Mouse (Mus musculus): ENCODE results near the gene Fgd3.
A peak's percentile ranks its signal among the peaks of the same experiment; 100 is the strongest.

Fgd3 gene

DNA sequence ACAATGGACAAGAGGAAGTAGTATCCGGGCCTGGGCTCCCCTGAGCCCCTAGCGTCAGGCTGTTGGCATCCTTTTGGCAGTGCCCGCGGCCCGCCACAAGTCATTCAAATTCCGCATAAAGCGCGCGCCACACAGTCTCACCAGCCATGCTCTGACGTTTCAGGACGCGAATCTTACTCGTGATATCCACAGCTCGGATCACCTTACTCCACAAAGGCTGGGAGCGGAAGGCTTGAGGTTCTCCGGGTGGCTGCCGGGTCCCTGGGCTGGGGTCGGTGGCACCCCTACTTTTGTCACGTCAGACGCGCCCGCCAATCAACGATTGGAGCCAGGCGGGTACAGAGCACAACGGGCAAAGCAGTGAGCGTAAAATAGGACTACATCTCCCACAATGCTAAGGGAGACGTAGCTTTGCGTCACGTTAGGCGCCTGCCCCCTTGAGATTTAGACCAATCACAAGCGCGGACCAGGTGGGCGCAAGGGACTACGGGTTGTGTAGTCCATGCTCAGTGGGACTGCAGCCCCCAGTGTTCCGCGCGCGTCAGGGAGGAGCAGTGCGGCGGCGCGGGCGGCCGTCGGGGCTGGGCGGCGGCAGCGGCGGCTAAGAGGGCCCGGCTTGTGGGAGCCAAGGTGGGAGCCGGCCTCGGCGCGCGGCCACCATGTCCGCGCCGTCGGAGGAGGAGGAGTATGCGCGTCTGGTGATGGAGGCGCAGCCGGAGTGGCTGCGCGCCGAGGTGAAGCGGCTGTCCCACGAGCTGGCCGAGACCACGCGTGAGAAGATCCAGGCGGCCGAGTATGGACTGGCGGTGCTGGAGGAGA lies 21.1 kb upstream of the Fgd3 start, which contains the start of gene Bicd2:
Gene Bicd2, plus strand, starts transcription at position 574 of the 819 bp plus-strand sequence.
- DNase-seq = peak; percentile 94 to 97

DNA sequence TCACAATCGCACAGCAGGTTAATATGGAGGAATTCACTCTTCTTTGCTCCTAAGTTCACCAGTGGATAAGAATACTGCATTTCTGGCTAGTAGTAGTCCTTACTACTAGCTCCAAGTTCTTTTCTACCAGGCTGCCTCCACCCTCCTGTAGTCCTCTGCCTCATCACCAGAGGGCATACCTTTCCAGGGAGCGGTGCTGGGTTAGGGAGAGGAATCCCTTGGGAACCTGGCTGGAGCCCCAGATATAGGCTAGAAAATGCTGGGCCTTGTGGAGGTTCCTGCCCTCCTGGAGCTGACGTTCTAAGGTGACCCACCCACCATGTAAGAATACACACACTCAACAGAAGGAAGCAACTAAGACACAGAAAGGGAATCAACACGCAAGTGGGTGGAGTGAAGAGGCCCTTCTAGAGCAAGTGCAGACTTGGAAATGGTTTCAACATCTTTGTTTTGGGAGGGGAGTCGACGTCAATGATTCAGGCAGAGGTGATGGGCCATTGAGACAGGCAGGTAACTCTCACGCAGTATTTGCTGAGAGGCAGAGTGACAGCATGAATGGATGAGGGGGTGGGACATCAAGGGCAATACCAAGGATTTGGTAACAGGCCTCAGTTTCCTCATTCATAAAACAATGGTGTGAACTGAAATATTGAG lies 18.9 kb upstream of the Fgd3 start:
- peak; percentile 67 to 68 for DNase-seq

DNA sequence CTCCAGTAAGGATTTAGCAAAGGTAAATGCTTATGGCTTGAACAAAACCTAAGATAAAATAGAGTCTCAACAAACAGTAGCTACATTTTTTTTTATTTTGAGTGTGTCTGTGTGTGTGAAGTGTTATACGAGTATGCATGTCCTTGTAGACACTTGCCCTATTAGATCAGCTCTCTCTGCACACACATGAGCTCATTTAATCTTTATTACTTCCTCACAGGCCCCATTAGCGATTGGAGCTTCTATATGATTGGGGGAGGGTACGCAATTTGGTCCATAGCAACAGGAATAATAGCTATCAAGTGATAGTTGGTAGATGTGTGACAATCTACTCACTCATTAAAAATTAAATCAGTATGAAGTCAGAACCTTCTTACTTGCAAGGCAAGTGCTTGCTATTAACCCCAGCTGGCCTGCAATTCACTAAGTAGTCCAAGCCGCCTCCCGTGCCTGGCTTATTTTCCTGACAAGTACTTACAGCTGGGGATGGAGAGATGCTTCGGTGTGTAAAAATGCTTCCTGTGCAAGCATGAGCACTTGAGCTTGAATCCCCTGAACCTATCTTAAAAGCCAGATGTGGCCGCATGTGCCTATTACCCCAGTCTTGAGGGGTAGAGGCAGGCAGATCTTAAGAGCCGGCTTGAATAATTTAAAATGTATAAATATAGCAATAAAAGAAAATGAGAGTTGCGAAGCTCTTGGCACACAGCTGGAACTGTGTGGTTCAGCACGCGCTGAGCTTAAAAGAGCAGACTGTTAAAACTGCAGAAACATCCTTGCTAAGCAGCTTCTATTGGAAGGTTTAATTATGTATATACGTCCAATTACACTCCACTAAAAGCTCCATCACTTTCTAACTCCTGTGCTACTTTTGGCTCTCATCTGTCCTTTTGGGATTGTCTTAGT lies 15.2 kb upstream of the Fgd3 start:
- no peak for DNase-seq

DNA sequence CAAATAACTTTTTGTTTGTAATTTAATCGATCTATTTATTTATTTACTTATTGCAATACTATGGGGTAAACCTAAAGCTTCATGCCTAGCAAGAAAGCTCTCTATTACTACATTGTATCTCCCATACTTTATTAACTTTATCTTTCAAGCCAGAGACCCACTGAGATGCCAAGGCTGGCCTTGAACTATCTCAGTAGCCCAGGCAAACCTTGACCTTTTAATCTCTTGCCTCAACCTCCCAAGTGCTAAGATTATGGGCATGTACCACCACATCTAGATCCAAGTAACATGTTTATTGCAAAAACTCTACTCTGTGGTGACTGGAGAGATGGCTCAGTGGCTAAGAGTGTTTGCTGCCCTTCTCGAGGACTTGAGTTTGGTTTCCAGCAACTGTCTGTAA lies 13.1 kb upstream of the Fgd3 start:
- DNase-seq = no peak

DNA sequence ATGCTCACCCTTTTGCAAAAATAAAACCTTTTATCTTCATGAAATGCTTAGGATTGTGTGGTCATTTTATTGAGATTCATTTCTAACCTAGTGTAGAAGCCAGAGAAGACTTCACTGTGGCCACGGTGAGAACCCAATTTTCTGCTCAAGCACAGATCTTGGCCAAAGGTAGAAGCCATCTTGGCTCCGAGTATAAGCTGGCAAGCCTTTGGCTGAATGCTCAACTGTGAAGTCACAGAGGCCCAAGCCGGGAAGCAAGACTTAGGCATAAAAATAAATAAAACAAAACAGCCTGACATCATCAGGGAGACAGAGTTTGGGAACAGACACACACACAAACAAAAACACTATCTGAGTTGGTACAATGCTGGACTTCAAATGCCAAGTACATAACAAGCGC lies 8.0 kb upstream of the Fgd3 start:
- no peak for DNase-seq

GRCm38 (mm10) chr13:49326246-49327206 lies 6.4 kb upstream of the Fgd3 start:
- peak; percentile 66 to 70 for DNase-seq

- peak; percentile 22 to 37 for DNase-seq
These were observed 4.8 kb upstream of the Fgd3 start for GRCm38 (mm10) chr13:49324871-49325270.

DNA sequence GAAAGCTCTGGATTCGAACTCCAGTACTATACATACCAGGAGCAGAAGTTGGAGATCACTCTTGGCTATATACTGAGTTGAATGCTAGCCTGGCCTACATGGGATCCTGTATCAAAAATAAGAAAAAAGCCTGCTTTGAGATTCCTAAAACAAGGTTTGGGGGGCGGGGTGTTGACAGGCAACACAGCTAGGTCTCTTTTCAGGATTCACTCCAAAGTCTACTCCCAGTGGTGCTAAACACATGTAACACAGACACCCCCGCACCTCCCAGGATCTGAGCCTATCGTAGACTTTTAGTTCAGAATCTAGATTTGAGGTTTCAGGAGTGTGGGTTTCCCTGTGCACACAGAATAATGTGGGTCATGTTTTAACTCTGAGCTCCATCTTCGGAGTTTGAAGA lies 2.6 kb upstream of the Fgd3 start:
- DNase-seq = no peak

DNA sequence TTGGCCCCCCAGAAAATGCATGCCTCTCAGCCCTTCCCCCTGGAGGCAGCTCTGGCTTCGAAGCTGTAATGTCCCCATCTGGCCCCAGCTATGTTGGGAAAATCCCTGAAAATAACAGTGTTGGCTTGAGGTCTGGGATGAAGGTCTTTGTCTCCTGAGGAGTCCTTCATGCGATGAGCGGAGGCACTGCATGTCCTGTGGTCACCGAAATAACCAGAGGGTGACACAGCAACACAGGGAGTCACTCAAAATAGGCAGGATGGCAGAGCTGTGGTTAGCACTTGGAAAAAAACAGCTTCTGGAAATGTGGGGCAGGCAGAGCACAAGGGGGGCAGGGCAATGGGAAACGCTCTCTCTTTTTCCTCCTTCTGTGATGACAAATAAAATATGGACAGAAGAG lies 2.1 kb upstream of the Fgd3 start:
- DNase-seq = no peak

GRCm38 (mm10) chr13:49321452-49321851 lies 1.3 kb upstream of the Fgd3 start:
- DNase-seq = no peak

GRCm38 (mm10) chr13:49320514-49320913 lies 403 bp upstream of the Fgd3 start:
- no peak for DNase-seq

- DNase-seq = no peak
These were observed 2.2 kb downstream of the Fgd3 start for GRCm38 (mm10) chr13:49317914-49318313.

- no peak for DNase-seq
These were observed 2.6 kb downstream of the Fgd3 start for GRCm38 (mm10) chr13:49317508-49317907.

- no peak for DNase-seq
These were observed 3.5 kb downstream of the Fgd3 start for GRCm38 (mm10) chr13:49316386-49317162.

GRCm38 (mm10) chr13:49311642-49312041 lies 8.5 kb downstream of the Fgd3 start:
- DNase-seq = no peak

GRCm38 (mm10) chr13:49309501-49309900 lies 10.6 kb downstream of the Fgd3 start:
- DNase-seq = no peak

DNA sequence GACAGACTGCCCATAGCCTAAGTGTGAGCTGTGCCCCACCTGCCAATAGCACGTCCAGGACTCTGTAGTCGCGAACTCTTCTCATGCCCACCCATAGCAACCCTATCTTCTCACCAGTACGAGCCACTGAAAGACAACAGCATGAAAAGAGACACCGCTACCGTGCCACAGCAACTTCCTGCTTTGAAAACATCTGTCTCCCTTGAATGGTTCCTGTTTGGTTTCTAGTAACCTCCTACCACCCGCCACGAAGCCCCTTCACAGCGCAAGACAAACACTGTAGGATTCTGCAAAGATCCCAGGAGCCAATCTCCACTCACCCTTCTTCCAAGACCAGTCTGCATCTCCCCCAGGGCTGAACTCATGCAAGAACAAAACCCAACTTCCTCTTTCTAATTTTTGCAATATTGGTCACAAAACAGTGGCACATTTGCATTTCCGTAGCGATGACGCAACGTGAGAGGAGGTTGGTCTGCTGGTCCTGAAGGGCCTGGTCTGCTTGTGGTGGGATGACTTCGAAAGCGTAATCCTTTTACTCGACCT lies 11.2 kb downstream of the Fgd3 start:
- DNase-seq = no peak

GRCm38 (mm10) chr13:49308206-49308605 lies 11.9 kb downstream of the Fgd3 start:
- DNase-seq = no peak

- peak; percentile 39 to 57 for DNase-seq
These were observed 12.7 kb downstream of the Fgd3 start for GRCm38 (mm10) chr13:49307311-49307969.

- no peak for DNase-seq
These were observed 13.3 kb downstream of the Fgd3 start for GRCm38 (mm10) chr13:49306771-49307310.

Data from kidney, postnatal 4 days (tissue).